Mouse (Mus musculus): ENCODE data around the gene Tmem63a.

DNA sequence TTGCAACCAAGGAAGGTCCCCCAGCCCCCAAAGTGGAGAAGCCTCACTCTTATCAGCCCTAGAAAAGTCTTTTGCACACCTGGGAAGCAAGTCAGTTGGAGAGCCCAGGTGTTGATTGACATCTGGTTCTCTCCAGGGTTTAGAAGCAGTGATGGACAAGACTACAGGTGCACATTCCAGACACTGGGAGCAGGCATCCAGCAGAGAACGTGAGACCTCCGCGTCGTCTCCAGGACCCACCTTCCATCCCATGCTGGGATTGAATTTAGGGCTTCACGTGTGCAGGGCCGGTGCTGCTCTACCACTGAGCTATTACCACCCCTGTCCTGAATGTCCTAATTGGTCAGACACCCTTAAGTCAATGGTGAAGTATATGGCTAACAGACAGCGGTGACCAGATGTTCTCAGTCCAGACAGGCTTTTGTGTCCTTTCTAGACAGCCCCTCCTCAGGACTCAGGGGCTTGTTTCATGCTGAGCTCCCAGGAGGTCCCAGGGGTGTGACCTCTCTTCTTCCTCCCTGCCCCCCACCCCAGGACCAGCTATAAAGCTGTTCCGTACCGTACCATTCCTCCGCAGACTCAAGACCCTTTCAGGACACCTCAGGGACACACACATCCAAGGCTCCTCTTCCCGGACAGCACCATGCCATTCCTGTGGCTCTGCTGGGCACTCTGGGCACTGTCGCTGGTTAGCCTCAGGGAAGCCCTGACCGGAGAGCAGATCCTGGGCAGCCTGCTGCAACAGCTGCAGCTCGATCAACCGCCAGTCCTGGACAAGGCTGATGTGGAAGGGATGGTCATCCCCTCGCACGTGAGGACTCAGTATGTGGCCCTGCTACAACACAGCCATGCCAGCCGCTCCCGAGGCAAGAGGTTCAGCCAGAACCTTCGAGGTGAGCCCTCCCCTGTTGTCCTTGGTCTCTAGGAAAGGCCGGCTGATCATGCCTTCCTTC, 7.4 kb upstream of the Tmem63a start, which contains the start of gene Lefty1:
- TF ChIP-seq CTCF (IDR thresholded peaks at IDR 0.05; ENCODE audit: low read depth, low read length) (no peak), POLR2A (IDR thresholded peaks at IDR 0.05; ENCODE audit: borderline replicate concordance, low read depth, low read length) (no peak)

Data from bone marrow macrophage, adult 2 months (primary cell).